Mouse (Mus musculus) limb, embryonic 11.5 days (tissue): ENCODE measurements around the gene Ddit4. TPM values are rescaled to one million over a fixed set of nuclear protein-coding genes. Genes with fewer than 3 reads are reported as not detected.
A peak's percentile ranks its signal among the peaks of the same experiment; 100 is the strongest.

Source experiments
- ATAC-seq: fragments of 200-750 bp; cut with Nextera tagmentation; 2 replicates; pipeline ENCODE4 v1.8.0; 2017; ENCODE audit warnings: low read depth; ENCODE audit not compliant: insufficient number of reproducible peaks, low FRiP score, low TSS enrichment
- DNase-seq: peaks from one replicate; pipeline ENCODE4 v3.0.0-alpha.2; 2015; ENCODE audit warnings: low spot score
- H3K27ac ChIP-seq: fragments of 300-500 bp; sonication (generic); replicated peaks from 2 replicates; pipeline ENCODE4 v1.5.1; 2014; ENCODE audit warnings: low read depth, mild to moderate bottlenecking, low read length
- H3K27me3 ChIP-seq: fragments of 300-500 bp; sonication (generic); 2 replicates; pipeline ENCODE4 v1.6.1; 2014; ENCODE audit warnings: mild to moderate bottlenecking, low read length, mixed read lengths; ENCODE audit not compliant: control insufficient read depth, insufficient read depth
- H3K36me3 ChIP-seq: fragments of 300-500 bp; sonication (generic); 2 replicates; pipeline ENCODE4 v1.6.1; 2014; ENCODE audit warnings: mild to moderate bottlenecking, low read length, moderate library complexity, mixed read lengths; ENCODE audit not compliant: control insufficient read depth, insufficient read depth
- H3K4me1 ChIP-seq: fragments of 300-500 bp; sonication (generic); 2 replicates; pipeline ENCODE4 v1.6.1; 2014; ENCODE audit warnings: low read length, mixed read lengths; ENCODE audit not compliant: control insufficient read depth, insufficient read depth
- H3K4me2 ChIP-seq: fragments of 300-500 bp; sonication (generic); 2 replicates; pipeline ENCODE4 v1.6.1; 2014; ENCODE audit warnings: low read depth, mild to moderate bottlenecking, moderate library complexity; ENCODE audit not compliant: severe bottlenecking
- H3K4me3 ChIP-seq: fragments of 300-500 bp; sonication (generic); 2 replicates; pipeline ENCODE4 v1.5.1; 2014; ENCODE audit warnings: low read depth, low read length
- H3K9ac ChIP-seq: fragments of 300-500 bp; sonication (generic); 2 replicates; pipeline ENCODE4 v1.6.1; 2014; ENCODE audit warnings: mild to moderate bottlenecking, low read length
- H3K9me3 ChIP-seq: fragments of 300-500 bp; sonication (generic); 2 replicates; pipeline ENCODE4 v1.6.1; 2016; ENCODE audit warnings: low read length; ENCODE audit not compliant: control insufficient read depth
- WGBS: fragments of 180-500 bp; shearing (Covaris S2); extraction: QIAGEN DNeasy Blood & Tissue Kit; methylation state at CpG from one replicate; pipeline ENCODE4 v1.1.7; 2014; 5-methylcytosine and 5-hydroxymethylcytosine counted together
- polyA plus RNA-seq: library from polyadenylated mRNA; unstranded; fragments of >200 nt; fragmentation: Nextera tagmentation; extraction: Ambion mirVana; gene quantifications from 2 replicates; pipeline ENCODE4 v1.2.1, GENCODE M21; 2014

Ddit4 gene
- polyA plus RNA-seq, 1 experiment from 2014 or later = 10.2 TPM

DNA sequence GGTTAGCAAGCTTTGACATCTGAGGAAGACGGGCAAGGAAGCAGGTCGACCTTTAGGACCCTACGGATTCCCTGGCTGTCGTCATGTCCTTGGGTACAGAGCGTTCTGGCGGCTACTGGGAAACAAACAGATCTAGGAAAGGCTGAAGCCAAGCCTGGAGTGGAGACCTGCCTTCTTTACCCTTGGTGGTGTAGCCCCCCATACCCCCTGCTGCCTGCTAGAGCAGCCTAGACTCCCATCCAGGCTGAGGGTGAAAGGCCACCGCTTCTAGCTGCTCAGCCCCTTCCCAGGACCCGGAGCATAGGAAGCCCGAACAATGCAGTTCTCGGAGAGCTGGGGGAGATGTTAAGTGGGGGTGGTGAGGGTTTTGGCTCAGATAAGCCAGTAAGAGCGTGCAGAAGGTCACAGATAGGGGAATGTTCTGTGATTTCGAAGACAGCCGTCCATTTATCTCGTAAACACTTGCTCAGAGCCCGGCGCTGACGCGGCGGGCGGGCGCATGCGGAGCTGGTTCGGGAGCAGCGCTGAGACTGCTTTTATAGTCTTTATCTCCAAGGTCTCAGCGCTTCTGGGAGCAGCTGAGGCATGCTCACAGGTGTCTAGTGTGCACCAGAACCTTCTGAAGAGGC is 18.3 kb upstream of the Ddit4 start:
- DNase-seq (peak; percentile 83), ATAC-seq (no peak; the same call in 1 of the 2 replicates)
- Histone ChIP-seq H3K9me3 (no peaks in the 10 kb centered on the region), H3K4me2 (peak overlapping the region; percentile 78), H3K27ac (peak overlapping the region; percentile 86), H3K4me3 (peak overlapping the region; percentile 46), H3K27me3 (no peaks in the 10 kb centered on the region), H3K4me1 (peaks cover 35% of the 10 kb centered on the region), H3K36me3 (no peaks in the 10 kb centered on the region), H3K9ac (peak overlapping the region; percentile 87)
- WGBS = under 1% methylated on average over 25 of the region's 25 CpGs

DNA sequence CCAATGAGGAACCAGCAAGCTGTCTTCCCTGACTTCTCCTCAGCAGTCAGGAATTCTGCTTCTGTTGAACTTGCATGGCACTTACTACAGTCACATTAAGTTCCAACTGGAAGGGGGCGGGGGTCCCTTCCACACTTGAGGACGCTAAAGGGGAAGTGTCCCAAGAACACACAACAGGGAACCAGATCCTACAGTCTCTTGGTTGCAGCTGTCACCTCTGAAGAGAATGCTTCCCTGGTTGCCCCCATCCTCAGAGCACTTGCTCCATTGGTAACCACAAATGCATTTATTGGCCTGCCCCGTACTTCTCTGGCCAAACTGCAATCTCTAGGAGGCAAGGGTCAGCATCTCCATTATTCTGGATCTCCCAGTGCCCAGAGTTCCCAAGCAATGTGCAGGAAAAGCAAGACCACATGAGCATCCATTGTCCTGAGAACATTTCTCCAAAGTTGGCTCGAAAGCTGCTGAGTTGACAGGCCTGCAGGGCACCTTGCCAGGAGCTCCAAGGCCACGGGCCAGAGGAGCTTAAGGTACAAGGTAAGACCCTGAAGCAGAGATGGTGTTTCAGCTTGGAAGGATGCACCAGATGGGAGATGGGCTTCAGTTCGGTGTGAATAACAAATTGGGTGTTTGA is 15.8 kb upstream of the Ddit4 start:
- Histone ChIP-seq H3K4me2 (no peak overlapping the region), H3K4me1 (peaks cover 31% of the 10 kb centered on the region), H3K36me3 (no peaks in the 10 kb centered on the region), H3K9ac (no peak overlapping the region), H3K9me3 (no peaks in the 10 kb centered on the region), H3K27ac (no peak overlapping the region), H3K27me3 (no peaks in the 10 kb centered on the region), H3K4me3 (no peak overlapping the region)
- 92% methylated on average over 6 of the region's 6 CpGs for WGBS
- no peak for ATAC-seq
- DNase-seq = no peak

GRCm38 (mm10) chr10:59966743-59967142 is 15.1 kb upstream of the Ddit4 start:
- ATAC-seq = no peak
- no peaks in the 10 kb centered on the region for H3K36me3 ChIP-seq
- 91% methylated on average over 6 of the region's 6 CpGs for WGBS
- H3K4me2 ChIP-seq = no peak overlapping the region
- no peaks in the 10 kb centered on the region for H3K9me3 ChIP-seq
- no peak overlapping the region for H3K4me3 ChIP-seq
- no peaks in the 10 kb centered on the region for H3K27me3 ChIP-seq
- H3K9ac ChIP-seq = no peak overlapping the region
- H3K27ac ChIP-seq = no peak overlapping the region
- DNase-seq = no peak
- peaks cover 31% of the 10 kb centered on the region for H3K4me1 ChIP-seq

- ATAC-seq (peak; percentile 33; the same call in 1 of the 2 replicates), DNase-seq (peak; percentile 80)
- H3K4me2 ChIP-seq = no peak overlapping the region; the same call in 1 of the 2 replicates
Measured at GRCm38 (mm10) chr10:59965788-59966187, 14.2 kb upstream of the Ddit4 start.

GRCm38 (mm10) chr10:59965362-59965695 is 13.7 kb upstream of the Ddit4 start:
- Histone ChIP-seq H3K9ac (peak overlapping the region; percentile 13), H3K27ac (peak overlapping the region; percentile 92), H3K4me3 (no peak overlapping the region), H3K4me1 (peaks cover 22% of the 10 kb centered on the region), H3K27me3 (no peaks in the 10 kb centered on the region), H3K4me2 (peak overlapping the region; percentile 33; the same call in 1 of the 2 replicates), H3K9me3 (no peaks in the 10 kb centered on the region), H3K36me3 (no peaks in the 10 kb centered on the region)
- WGBS = 31% methylated on average over 9 of the region's 9 CpGs
- DNase-seq = no peak
- peak; percentile 13; the same call in 1 of the 2 replicates for ATAC-seq

More at GRCm38 (mm10) chr10:59965788-59966187, 14.2 kb upstream of the Ddit4 start:
- peak overlapping the region; percentile 92 for H3K27ac ChIP-seq
- H3K9me3 ChIP-seq = no peaks in the 10 kb centered on the region
- no peaks in the 10 kb centered on the region for H3K27me3 ChIP-seq
- no peak overlapping the region for H3K4me3 ChIP-seq
- H3K4me1 ChIP-seq = peaks cover 27% of the 10 kb centered on the region
- H3K36me3 ChIP-seq = no peaks in the 10 kb centered on the region
- WGBS = 13% methylated on average over 8 of the region's 8 CpGs
- H3K9ac ChIP-seq = peak overlapping the region; percentile 28

DNA sequence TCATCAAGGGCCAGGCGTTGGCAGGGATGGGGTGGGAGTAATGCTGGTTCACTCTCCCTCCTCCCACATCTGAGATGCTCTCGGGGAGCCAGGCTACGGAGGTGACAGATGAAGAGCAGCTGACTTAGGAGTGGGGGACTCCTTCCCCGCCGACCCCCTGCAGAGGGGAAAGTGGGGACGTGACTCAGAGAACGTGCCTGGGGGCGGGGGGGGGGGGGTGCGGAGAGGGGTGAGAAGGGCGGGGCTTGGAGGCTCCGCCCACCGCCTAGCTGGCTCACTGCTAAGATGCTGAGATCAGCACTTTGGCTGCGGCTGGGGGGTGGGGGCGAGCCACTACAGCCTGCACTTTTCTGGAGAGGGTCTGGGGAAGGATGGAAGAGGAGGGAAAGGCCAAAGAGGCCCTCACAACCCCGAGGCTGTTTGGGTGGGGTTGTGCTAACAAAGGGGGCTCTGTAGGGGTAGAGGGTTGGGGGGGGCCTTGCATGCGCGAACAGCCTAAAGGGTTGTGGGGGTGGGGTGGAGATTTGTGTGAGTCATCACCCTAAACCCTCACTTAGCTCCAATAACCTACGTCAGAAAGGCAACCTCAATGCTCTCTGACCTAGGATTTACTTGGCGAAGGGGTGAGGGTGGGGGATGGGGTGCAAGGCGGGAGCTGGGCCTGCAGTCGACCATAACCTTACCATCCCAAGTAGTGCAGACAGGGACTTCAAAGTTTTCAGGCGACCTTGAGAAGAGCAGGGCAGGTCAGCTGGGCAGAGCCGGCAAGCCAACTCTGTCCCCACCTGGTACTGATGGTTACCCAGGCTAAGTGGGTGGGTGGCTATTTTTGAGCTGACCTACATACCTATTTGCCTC is 13.1 kb upstream of the Ddit4 start:
- H3K9me3 ChIP-seq = no peaks in the 10 kb centered on the region
- peak overlapping the region; percentile 33; the same call in 1 of the 2 replicates for H3K4me2 ChIP-seq
- DNase-seq (peak; percentile 84), ATAC-seq (peak; percentile 86)
- H3K27ac ChIP-seq = peak overlapping the region; percentile 92
- H3K4me1 ChIP-seq = peaks cover 22% of the 10 kb centered on the region
- 2% methylated on average over 20 of the region's 23 CpGs for WGBS
- peak overlapping the region; percentile 13; the same call in 1 of the 2 replicates for H3K9ac ChIP-seq
- no peaks in the 10 kb centered on the region for H3K36me3 ChIP-seq
- no peaks in the 10 kb centered on the region for H3K27me3 ChIP-seq
- no peak overlapping the region for H3K4me3 ChIP-seq

GRCm38 (mm10) chr10:59963609-59964008 is 12.0 kb upstream of the Ddit4 start:
- 51% methylated on average over 2 of the region's 2 CpGs for WGBS
- H3K36me3 ChIP-seq = no peaks in the 10 kb centered on the region
- DNase-seq = no peak
- no peaks in the 10 kb centered on the region for H3K27me3 ChIP-seq
- no peak overlapping the region for H3K4me2 ChIP-seq
- no peak overlapping the region for H3K4me3 ChIP-seq
- H3K9me3 ChIP-seq = no peaks in the 10 kb centered on the region
- peaks cover 25% of the 10 kb centered on the region for H3K4me1 ChIP-seq
- H3K27ac ChIP-seq = peak overlapping the region; percentile 92
- H3K9ac ChIP-seq = no peak overlapping the region
- ATAC-seq = no peak

GRCm38 (mm10) chr10:59959517-59959916 is 7.9 kb upstream of the Ddit4 start:
- DNase-seq = no peak
- Histone ChIP-seq H3K4me3 (no peak overlapping the region), H3K36me3 (no peaks in the 10 kb centered on the region), H3K27me3 (no peaks in the 10 kb centered on the region), H3K4me2 (no peak overlapping the region), H3K9ac (no peak overlapping the region), H3K9me3 (no peaks in the 10 kb centered on the region), H3K27ac (no peak overlapping the region), H3K4me1 (peaks cover 23% of the 10 kb centered on the region)
- no peak for ATAC-seq
- WGBS = 78% methylated on average over 12 of the region's 12 CpGs
